Mouse (Mus musculus): Measurements from ENCODE around the gene Slc6a5. TPM values are rescaled to one million over a fixed set of nuclear protein-coding genes. Genes with fewer than 3 reads are reported as not detected.

Gene Slc6a5
- total RNA-seq (2023), result not detected

GRCm38 (mm10) chr7:49909850-49910249 is at the start of gene Slc6a5:
Gene Slc6a5 (plus strand): TSS chr7:49910146.

GRCm38 (mm10) chr7:49974841-49975440 is 65.0 kb downstream of the Slc6a5 start, which contains the start of gene Nell1:
Gene Nell1 (plus strand): TSS chr7:49974864.

Other genes with a start within 250 kb of the Slc6a5 start
- gene Htatip2, start 151.0 kb upstream of the Slc6a5 start, total RNA-seq (2023), result 10 to 100 TPM; 16.4 to 17.9 TPM
- 10 to 100 TPM; 75.5 to 76.5 TPM for gene Prmt3, start 131.8 kb upstream of the Slc6a5 start, total RNA-seq (2023)
- not detected for gene Nell1, start 64.7 kb downstream of the Slc6a5 start, total RNA-seq (2023)